Mouse (Mus musculus) small intestine, adult 2 months (tissue): ENCODE results near the gene Olfr1532-ps1. TPM values are rescaled to one million over a fixed set of nuclear protein-coding genes. Genes with fewer than 3 reads are reported as not detected.
"Not testable (repeated sequence)": the region's sequence is repeated elsewhere in the genome, so short reads cannot be mapped to it uniquely, and the experiment has no call there.

Source experiments
- H3K27ac ChIP-seq: fragments of 200-500 bp; 2 replicates; pipeline ENCODE4 v1.5.1; 2012; ENCODE audit warnings: low read depth, low read length, control low read depth, inconsistent platforms; ENCODE audit not compliant: insufficient read depth
- H3K27me3 ChIP-seq: fragments of 200-500 bp; 2 replicates; pipeline ENCODE4 v1.6.1; 2012; ENCODE audit warnings: mild to moderate bottlenecking, moderate library complexity, low read length, inconsistent platforms; ENCODE audit not compliant: control insufficient read depth, insufficient read depth
- H3K36me3 ChIP-seq: fragments of 200-500 bp; 2 replicates; pipeline ENCODE4 v1.6.1; 2012; ENCODE audit warnings: mild to moderate bottlenecking, low read length, control low read depth, inconsistent platforms; ENCODE audit not compliant: control insufficient read depth, insufficient read depth
- H3K4me1 ChIP-seq: fragments of 200-500 bp; 2 replicates; pipeline ENCODE4 v1.6.1; 2012; ENCODE audit warnings: low read length, inconsistent platforms, mixed read lengths; ENCODE audit not compliant: control insufficient read depth, insufficient read depth, insufficient read length
- H3K4me3 ChIP-seq: fragments of 200-500 bp; 2 replicates; pipeline ENCODE4 v1.5.1; 2012; ENCODE audit warnings: low read depth, mild to moderate bottlenecking, control low read depth, inconsistent platforms, low read length, moderate library complexity
- CTCF ChIP-seq: fragments of 200-500 bp; IDR thresholded peaks from 2 replicates; pipeline ENCODE4 v1.5.1; 2012; ENCODE audit warnings: low read depth, mild to moderate bottlenecking, control low read depth, inconsistent platforms, low read length, moderate library complexity, mixed read lengths; ENCODE audit not compliant: insufficient replicate concordance, insufficient read length; ENCODE audit errors: extremely low read depth
- POLR2A ChIP-seq: fragments of 200-500 bp; IDR thresholded peaks from 2 replicates; pipeline ENCODE4 v1.6.1; 2012; ENCODE audit warnings: low read depth, mild to moderate bottlenecking, control low read depth, inconsistent platforms, low read length, moderate library complexity
- WGBS: fragments of 180-500 bp; shearing (Covaris S2); methylation state at CpG from one replicate; pipeline ENCODE4 v1.1.7; 2018; 5-methylcytosine and 5-hydroxymethylcytosine counted together
- polyA plus RNA-seq: library from polyadenylated mRNA; depleted of rRNA; stranded (reverse); fragments of >200 nt; gene quantifications from 2 replicates; pipeline ENCODE4 v1.2.3, GENCODE M21; 2012; rRNA removed

The Olfr1532-ps1 gene
- polyA plus RNA-seq: not detected in 2 replicates

DNA sequence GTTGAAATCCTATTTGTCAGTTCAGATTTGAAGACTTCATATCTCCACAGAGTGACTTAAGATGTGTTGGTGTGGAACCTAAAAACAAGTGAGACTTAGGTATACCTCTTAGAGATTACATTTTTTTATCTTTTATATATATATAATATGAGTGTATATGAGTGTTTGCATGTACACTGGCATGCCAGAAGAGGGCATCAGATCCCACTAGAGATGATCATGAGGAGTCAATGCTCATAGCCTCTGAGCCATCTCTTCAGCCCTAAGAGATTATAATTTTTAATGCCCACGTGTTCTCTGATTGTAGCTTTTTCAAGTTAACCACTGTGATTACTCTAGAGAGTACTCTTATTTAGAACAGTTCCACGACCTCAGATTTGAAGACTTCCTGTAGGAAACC, at the start of gene Olfr1532-ps1:
Gene Olfr1532-ps1, plus strand, starts transcription at position 326 of the 400 bp plus-strand sequence.
- peaks cover 2% of the 10 kb centered on the region; the same call in 1 of the 2 replicates for H3K4me1 ChIP-seq
- no peaks in the 10 kb centered on the region for H3K36me3 ChIP-seq
- H3K27me3 ChIP-seq: no peaks in the 10 kb centered on the region
- TF ChIP-seq CTCF (no peak), POLR2A (no peak)
- H3K27ac ChIP-seq: no peak within 1 kb of the TSS
- WGBS: 52% methylated on average over 2 of the region's 2 CpGs
- no peak within 1 kb of the TSS for H3K4me3 ChIP-seq

DNA sequence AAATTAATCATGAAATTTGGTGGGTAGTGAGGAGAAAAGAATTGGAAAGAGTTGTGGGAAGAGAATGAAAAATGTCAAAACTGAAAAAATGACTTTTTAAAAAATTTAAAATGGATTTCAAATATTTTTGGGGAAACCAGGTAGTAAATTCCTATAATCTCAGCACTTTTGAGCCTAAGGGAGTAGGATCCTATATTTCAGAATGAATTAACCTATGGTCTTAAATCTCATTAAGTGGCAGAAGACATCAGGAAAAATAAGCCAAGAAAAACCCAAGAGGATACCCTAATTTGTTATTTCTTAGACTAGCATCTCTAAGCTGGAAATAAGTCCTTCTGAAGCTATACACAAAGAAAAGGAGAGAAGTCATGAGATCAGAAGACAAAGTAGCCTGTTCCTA, 44.9 kb upstream of the Olfr1532-ps1 start, which contains the start of gene Olfr704:
Gene Olfr704, plus strand, starts transcription at position 301 of the 400 bp plus-strand sequence.
- H3K36me3 ChIP-seq: no peaks in the 10 kb centered on the region
- H3K27me3 ChIP-seq: no peaks in the 10 kb centered on the region
- no peaks in the 10 kb centered on the region for H3K4me1 ChIP-seq
- H3K4me3 ChIP-seq: no peak within 1 kb of the TSS
- no peak for TF ChIP-seq POLR2A
- TF ChIP-seq CTCF: no peak
- no peak within 1 kb of the TSS for H3K27ac ChIP-seq

DNA sequence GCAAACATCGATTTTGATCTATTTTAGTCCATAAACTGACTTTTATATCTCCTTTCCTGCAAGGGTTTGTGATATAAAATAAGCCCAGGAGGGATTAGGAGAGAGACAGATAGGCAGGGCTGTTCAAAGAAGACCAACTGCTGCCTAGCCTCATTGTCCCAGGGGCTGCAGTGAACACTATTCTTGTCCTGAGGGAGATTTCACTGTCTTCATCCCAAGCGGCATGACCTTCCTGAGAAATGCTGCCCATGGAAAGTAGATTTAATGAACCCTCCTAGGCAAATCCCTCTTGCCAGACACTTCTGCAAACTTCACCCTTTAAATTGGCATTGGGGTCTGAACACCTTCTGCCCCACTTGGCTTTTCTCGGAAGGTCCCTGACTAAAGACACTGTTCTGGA, 31.0 kb upstream of the Olfr1532-ps1 start, which contains the start of gene Olfr705:
Gene Olfr705, minus strand, starts transcription at position 101 of the 400 bp plus-strand sequence.
- Histone ChIP-seq H3K27me3 (no peaks in the 10 kb centered on the region), H3K36me3 (no peaks in the 10 kb centered on the region), H3K27ac (no peak within 1 kb of the TSS), H3K4me1 (no peaks in the 10 kb centered on the region), H3K4me3 (no peak within 1 kb of the TSS)
- 80% methylated on average over 3 of the region's 3 CpGs for WGBS
- TF ChIP-seq POLR2A: no peak
- no peak for TF ChIP-seq CTCF

DNA sequence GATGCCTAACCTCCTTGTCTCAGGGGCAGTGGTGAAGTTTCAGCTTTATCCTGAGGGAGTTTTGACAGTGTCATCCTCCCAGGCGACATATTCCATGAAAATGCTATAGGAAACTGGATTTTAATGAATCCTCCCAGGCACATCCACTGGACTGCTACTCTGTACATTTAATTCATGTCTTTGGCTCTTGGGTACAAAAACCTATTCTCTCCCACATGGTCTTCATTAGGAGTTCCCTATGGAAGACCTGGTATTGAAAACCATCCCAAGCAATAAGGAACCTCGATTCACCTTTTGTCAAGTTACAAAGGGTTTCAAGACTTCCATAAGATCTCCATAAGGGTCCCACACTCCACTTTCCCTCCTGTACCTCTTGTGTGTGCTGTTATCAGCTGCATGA, 19.7 kb upstream of the Olfr1532-ps1 start, which contains the start of gene Olfr706:
Gene Olfr706, minus strand, starts transcription at position 101 of the 400 bp plus-strand sequence.
- Histone ChIP-seq H3K36me3 (no peaks in the 10 kb centered on the region), H3K4me3 (no peak within 1 kb of the TSS), H3K27me3 (no peaks in the 10 kb centered on the region), H3K27ac (no peak within 1 kb of the TSS), H3K4me1 (no peaks in the 10 kb centered on the region)
- TF ChIP-seq POLR2A (no peak), CTCF (no peak)
- WGBS: 74% methylated on average over 2 of the region's 2 CpGs

DNA sequence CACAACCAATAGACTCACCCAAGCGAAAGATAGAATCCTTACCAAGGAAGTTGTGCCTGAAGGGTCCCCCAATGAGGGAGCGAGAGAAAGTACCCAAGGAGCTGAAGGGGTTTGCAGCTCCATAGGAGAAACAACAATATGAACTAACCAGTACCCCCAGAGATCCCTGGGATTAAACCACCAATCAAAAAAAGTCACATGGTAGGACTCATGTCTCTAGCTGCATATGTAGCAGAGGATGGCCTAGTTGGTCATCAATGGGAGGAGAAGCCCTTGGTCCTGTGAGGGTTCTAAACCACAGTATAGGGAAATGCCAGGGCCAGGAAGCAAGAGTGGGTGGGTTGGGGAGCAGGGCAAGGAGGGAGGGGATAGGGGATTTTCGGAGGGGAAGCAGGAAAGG, 6.7 kb upstream of the Olfr1532-ps1 start, which contains the start of gene Olfr707:
Gene Olfr707, minus strand, starts transcription at position 101 of the 400 bp plus-strand sequence.
- not testable (repeated sequence) for H3K27me3 ChIP-seq, H3K4me1 ChIP-seq, H3K27ac ChIP-seq, H3K36me3 ChIP-seq, H3K4me3 ChIP-seq
- 96% methylated on average over 3 of the region's 3 CpGs for WGBS

DNA sequence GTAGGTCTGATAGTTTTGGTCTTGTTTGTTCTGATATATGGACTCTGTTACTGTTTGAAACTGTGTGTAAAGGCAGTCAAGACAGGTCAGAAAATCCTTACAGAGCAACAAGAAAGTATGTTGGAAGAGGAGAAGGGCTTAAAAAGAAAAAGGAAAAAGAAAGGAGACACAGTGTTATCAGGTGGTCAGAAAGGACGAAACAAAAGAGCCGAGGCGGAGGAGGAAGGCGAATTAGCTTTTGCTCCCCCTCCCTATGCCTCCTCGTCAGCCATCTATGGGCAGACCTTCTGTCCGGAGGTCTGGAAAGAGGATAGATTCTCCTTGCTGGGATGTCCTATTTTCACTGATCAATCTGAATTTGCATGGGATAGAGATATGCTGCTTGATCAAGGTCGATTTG, 13.2 kb downstream of the Olfr1532-ps1 start:
- H3K27ac ChIP-seq, H3K4me3 ChIP-seq, H3K27me3 ChIP-seq, H3K4me1 ChIP-seq, H3K36me3 ChIP-seq: not testable (repeated sequence)
- WGBS: 94% methylated on average over 7 of the region's 7 CpGs

DNA sequence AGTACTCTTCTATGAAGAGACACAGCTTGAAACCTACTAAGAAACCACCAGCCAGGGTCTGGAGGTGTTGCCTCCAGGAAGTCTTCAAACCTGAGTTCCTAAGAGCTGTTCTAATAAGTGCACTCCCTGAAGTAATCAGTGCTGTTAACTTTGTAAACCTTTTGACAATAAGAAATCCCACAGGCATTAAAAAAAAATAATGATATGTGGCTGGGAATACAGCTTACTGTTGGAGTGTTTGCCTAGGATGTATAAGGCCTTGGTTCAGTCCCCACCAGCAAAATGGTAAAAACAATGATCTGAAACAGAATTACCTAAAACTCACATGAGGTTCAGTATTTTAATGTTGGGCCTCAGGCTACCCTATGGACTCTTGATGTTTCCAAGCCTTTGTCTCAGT, 24.3 kb downstream of the Olfr1532-ps1 start, which contains the start of gene Olfr709-ps1:
Gene Olfr709-ps1, minus strand, starts transcription at position 101 of the 400 bp plus-strand sequence.
- Histone ChIP-seq H3K27ac (no peak within 1 kb of the TSS), H3K4me1 (no peaks in the 10 kb centered on the region), H3K27me3 (no peaks in the 10 kb centered on the region), H3K36me3 (no peaks in the 10 kb centered on the region), H3K4me3 (no peak within 1 kb of the TSS)
- no peak for TF ChIP-seq POLR2A
- no peak for TF ChIP-seq CTCF

DNA sequence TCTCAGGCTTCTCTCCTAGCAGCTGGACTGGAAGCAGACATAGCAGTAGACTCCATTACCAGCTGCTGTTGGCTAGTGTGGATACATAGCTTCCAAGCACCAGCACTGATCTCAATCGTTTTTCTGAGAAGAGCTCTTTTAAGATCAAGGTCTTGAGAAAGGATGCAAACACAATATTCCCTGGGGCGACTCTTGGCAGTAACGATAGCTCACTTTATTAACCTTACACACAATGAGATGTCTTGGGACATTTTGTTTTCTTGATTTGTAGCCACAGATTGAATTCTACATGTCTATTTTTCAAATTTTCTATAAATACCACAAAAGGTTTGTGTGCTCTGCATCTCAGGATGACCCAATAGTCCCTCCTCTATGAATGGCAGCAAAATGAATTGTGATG, 40.4 kb downstream of the Olfr1532-ps1 start, which contains the start of gene Olfr710:
Gene Olfr710, minus strand, starts transcription at position 101 of the 400 bp plus-strand sequence.
- 73% methylated on average over 3 of the region's 3 CpGs for WGBS
- no peak within 1 kb of the TSS for H3K27ac ChIP-seq
- no peaks in the 10 kb centered on the region for H3K36me3 ChIP-seq
- no peak within 1 kb of the TSS for H3K4me3 ChIP-seq
- H3K4me1 ChIP-seq: no peaks in the 10 kb centered on the region
- no peak for TF ChIP-seq POLR2A
- TF ChIP-seq CTCF: no peak
- no peaks in the 10 kb centered on the region for H3K27me3 ChIP-seq
